Mouse (Mus musculus) small intestine, adult 2 months (tissue): ENCODE data around the gene Cbfa2t3. TPM values are rescaled to one million over a fixed set of nuclear protein-coding genes. Genes with fewer than 3 reads are reported as not detected.

Experiments used
- H3K27ac ChIP-seq: fragments of 200-500 bp; 2 replicates; pipeline ENCODE4 v1.5.1; 2012; ENCODE audit warnings: low read depth, low read length, control low read depth, inconsistent platforms; ENCODE audit not compliant: insufficient read depth
- H3K27me3 ChIP-seq: fragments of 200-500 bp; 2 replicates; pipeline ENCODE4 v1.6.1; 2012; ENCODE audit warnings: mild to moderate bottlenecking, moderate library complexity, low read length, inconsistent platforms; ENCODE audit not compliant: control insufficient read depth, insufficient read depth
- H3K36me3 ChIP-seq: fragments of 200-500 bp; 2 replicates; pipeline ENCODE4 v1.6.1; 2012; ENCODE audit warnings: mild to moderate bottlenecking, low read length, control low read depth, inconsistent platforms; ENCODE audit not compliant: control insufficient read depth, insufficient read depth
- H3K4me1 ChIP-seq: fragments of 200-500 bp; 2 replicates; pipeline ENCODE4 v1.6.1; 2012; ENCODE audit warnings: low read length, inconsistent platforms, mixed read lengths; ENCODE audit not compliant: control insufficient read depth, insufficient read depth, insufficient read length
- H3K4me3 ChIP-seq: fragments of 200-500 bp; 2 replicates; pipeline ENCODE4 v1.5.1; 2012; ENCODE audit warnings: low read depth, mild to moderate bottlenecking, control low read depth, inconsistent platforms, low read length, moderate library complexity
- CTCF ChIP-seq: fragments of 200-500 bp; IDR thresholded peaks from 2 replicates; pipeline ENCODE4 v1.5.1; 2012; ENCODE audit warnings: low read depth, mild to moderate bottlenecking, control low read depth, inconsistent platforms, low read length, moderate library complexity, mixed read lengths; ENCODE audit not compliant: insufficient replicate concordance, insufficient read length; ENCODE audit errors: extremely low read depth
- POLR2A ChIP-seq: fragments of 200-500 bp; IDR thresholded peaks from 2 replicates; pipeline ENCODE4 v1.6.1; 2012; ENCODE audit warnings: low read depth, mild to moderate bottlenecking, control low read depth, inconsistent platforms, low read length, moderate library complexity
- WGBS: fragments of 180-500 bp; shearing (Covaris S2); methylation state at CpG from one replicate; pipeline ENCODE4 v1.1.7; 2018; 5-methylcytosine and 5-hydroxymethylcytosine counted together
- polyA plus RNA-seq: library from polyadenylated mRNA; depleted of rRNA; stranded (reverse); fragments of >200 nt; gene quantifications from 2 replicates; pipeline ENCODE4 v1.2.3, GENCODE M21; 2012

Gene Cbfa2t3
- polyA plus RNA-seq, 1 experiment = 14.8 TPM

GRCm38 (mm10) chr8:122671894-122672293 is 27.0 kb downstream of the Cbfa2t3 start:
- Histone ChIP-seq H3K36me3 (no peaks in the 10 kb centered on the region), H3K27me3 (peaks cover 9% of the 10 kb centered on the region; the same call in 1 of the 2 replicates), H3K4me3 (no peak overlapping the region), H3K4me1 (peaks cover 3% of the 10 kb centered on the region), H3K27ac (no peak overlapping the region)
- no peak for TF ChIP-seq POLR2A
- no peak for TF ChIP-seq CTCF
- WGBS = 53% methylated on average over 6 of the region's 6 CpGs

GRCm38 (mm10) chr8:122670718-122671117 is 28.2 kb downstream of the Cbfa2t3 start:
- H3K27me3 ChIP-seq = no peaks in the 10 kb centered on the region
- no peak overlapping the region for H3K4me3 ChIP-seq
- no peak overlapping the region for H3K27ac ChIP-seq
- 61% methylated on average over 3 of the region's 3 CpGs for WGBS
- TF ChIP-seq POLR2A (no peak), CTCF (no peak)
- peaks cover 13% of the 10 kb centered on the region for H3K4me1 ChIP-seq
- H3K36me3 ChIP-seq = no peaks in the 10 kb centered on the region

- no peak overlapping the region for H3K4me3 ChIP-seq
- peaks cover 17% of the 10 kb centered on the region for H3K4me1 ChIP-seq
- H3K27ac ChIP-seq = no peak overlapping the region
- H3K36me3 ChIP-seq = no peaks in the 10 kb centered on the region
- H3K27me3 ChIP-seq = no peaks in the 10 kb centered on the region
- 40% methylated on average over 11 of the region's 11 CpGs for WGBS
- TF ChIP-seq POLR2A = no peak
- TF ChIP-seq CTCF = no peak
These were observed 28.9 kb downstream of the Cbfa2t3 start for GRCm38 (mm10) chr8:122670001-122670400.

- Histone ChIP-seq H3K27ac (no peak overlapping the region), H3K4me3 (no peak overlapping the region), H3K4me1 (peaks cover 21% of the 10 kb centered on the region), H3K36me3 (no peaks in the 10 kb centered on the region), H3K27me3 (no peaks in the 10 kb centered on the region)
- WGBS = 59% methylated on average over 5 of the region's 5 CpGs
- TF ChIP-seq POLR2A (no peak), CTCF (no peak)
These were observed 29.5 kb downstream of the Cbfa2t3 start for GRCm38 (mm10) chr8:122669370-122669769.

- TF ChIP-seq POLR2A = no peak
- TF ChIP-seq CTCF = no peak
- H3K27me3 ChIP-seq = no peaks in the 10 kb centered on the region
- H3K4me3 ChIP-seq = no peak overlapping the region
- no peak overlapping the region for H3K27ac ChIP-seq
- no peaks in the 10 kb centered on the region for H3K36me3 ChIP-seq
- 61% methylated on average over 11 of the region's 11 CpGs for WGBS
- H3K4me1 ChIP-seq = peaks cover 23% of the 10 kb centered on the region
These were observed 31.1 kb downstream of the Cbfa2t3 start for GRCm38 (mm10) chr8:122667854-122668253.

GRCm38 (mm10) chr8:122666827-122667226 is 32.1 kb downstream of the Cbfa2t3 start:
- 51% methylated on average over 12 of the region's 12 CpGs for WGBS
- Histone ChIP-seq H3K27ac (peak overlapping the region; percentile 50), H3K4me1 (peaks cover 25% of the 10 kb centered on the region), H3K27me3 (no peaks in the 10 kb centered on the region), H3K4me3 (no peak overlapping the region), H3K36me3 (no peaks in the 10 kb centered on the region)
- TF ChIP-seq POLR2A = no peak
- TF ChIP-seq CTCF = no peak

GRCm38 (mm10) chr8:122666338-122666764 is 32.6 kb downstream of the Cbfa2t3 start:
- no peak for TF ChIP-seq POLR2A
- no peak for TF ChIP-seq CTCF
- Histone ChIP-seq H3K27me3 (no peaks in the 10 kb centered on the region), H3K4me1 (peaks cover 29% of the 10 kb centered on the region), H3K36me3 (no peaks in the 10 kb centered on the region), H3K4me3 (no peak overlapping the region), H3K27ac (0 out of 2 replicates have a peak overlapping the region, but pooled peaks have one; percentile 50)
- 15% methylated on average over 9 of the region's 9 CpGs for WGBS
